In the genomic region with DNA sequence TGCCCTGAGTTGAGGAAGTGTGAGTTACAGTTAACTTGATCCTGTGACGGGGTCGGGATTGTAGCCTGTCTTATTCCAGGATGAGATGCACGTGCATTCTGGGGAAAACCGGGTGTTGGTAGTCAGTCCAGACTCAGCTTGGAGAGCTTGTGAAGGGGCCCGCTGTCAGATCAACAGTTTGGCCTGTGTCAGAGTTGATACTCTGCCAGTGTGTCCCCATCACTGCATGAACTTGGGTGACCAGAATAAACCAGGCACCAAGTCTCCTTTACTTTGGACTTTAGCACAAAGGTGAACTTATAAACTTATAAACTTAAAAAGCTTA, we compare ENCODE assay signal across 8 mouse cellular contexts. TPM values are rescaled to one million over a fixed set of nuclear protein-coding genes. Genes with fewer than 3 reads are reported as not detected.
A peak's percentile ranks its signal among the peaks of the same experiment; 100 is the strongest.
DNase-seq lines count a peak whose midpoint lies in the region; ATAC-seq and TF ChIP-seq lines count a peak whose summit lies in the region.

No protein-coding gene starts in this region.

- H3K4me2 ChIP-seq in intestine, embryonic 15.5 days (replicated peaks), result peak overlapping the region; percentile 96
- H3K4me2 ChIP-seq in midbrain, postnatal 0 days (ENCODE audit: low read depth, low read length, poor library complexity, severe bottlenecking), result peak overlapping the region; percentile 93

- H3K36me3 ChIP-seq in intestine, embryonic 15.5 days, result peaks cover 12% of the 10 kb centered on the region
- peaks cover 8% of the 10 kb centered on the region for H3K36me3 ChIP-seq in midbrain, postnatal 0 days (ENCODE audit: insufficient read depth, low read length)

- 3% methylated on average over 5 of the region's 5 CpGs for WGBS in intestine, embryonic 15.5 days
- WGBS in midbrain, postnatal 0 days, result 1% methylated on average over 5 of the region's 5 CpGs

- H3K4me3 ChIP-seq in cortical plate, adult 2 months (ENCODE audit: insufficient read depth, low read length), result peak overlapping the region; percentile 80
- peak overlapping the region; percentile 93 for H3K4me3 ChIP-seq in intestine, embryonic 15.5 days (replicated peaks)
- peak overlapping the region; percentile 94 for H3K4me3 ChIP-seq in midbrain, postnatal 0 days (ENCODE audit: low read depth, low read length)

- ATAC-seq in intestine, embryonic 15.5 days, result no peak
- no peak for ATAC-seq in midbrain, postnatal 0 days (ENCODE audit: low FRiP score)

- H3K4me1 ChIP-seq in cortical plate, adult 2 months (ENCODE audit: control insufficient read depth, insufficient read depth, low read length), result peaks cover 9% of the 10 kb centered on the region
- peaks cover 30% of the 10 kb centered on the region for H3K4me1 ChIP-seq in intestine, embryonic 15.5 days (replicated peaks)
- peaks cover 18% of the 10 kb centered on the region for H3K4me1 ChIP-seq in midbrain, postnatal 0 days (ENCODE audit: insufficient read depth, low read length)

- TF ChIP-seq CTCF in cortical plate, adult 2 months (IDR thresholded peaks at IDR 0.05; ENCODE audit: extremely low read depth, insufficient read depth, low read length), result no peak
- no peak for TF ChIP-seq CTCF in midbrain, postnatal 0 days (IDR thresholded peaks at IDR 0.05)

- no peak for TF ChIP-seq POLR2A in cortical plate, adult 2 months (IDR thresholded peaks at IDR 0.05; ENCODE audit: extremely low read depth, insufficient read depth, low read length)

- H3K9me3 ChIP-seq in intestine, embryonic 15.5 days, result no peaks in the 10 kb centered on the region
- no peaks in the 10 kb centered on the region for H3K9me3 ChIP-seq in midbrain, postnatal 0 days (ENCODE audit: low read length)

- peak overlapping the region; percentile 84 for H3K9ac ChIP-seq in intestine, embryonic 15.5 days
- peak overlapping the region; percentile 69 for H3K9ac ChIP-seq in midbrain, postnatal 0 days (replicated peaks; ENCODE audit: low read length, poor library complexity, severe bottlenecking)

- H3K27me3 ChIP-seq in intestine, embryonic 15.5 days (replicated peaks), result no peaks in the 10 kb centered on the region
- H3K27me3 ChIP-seq in midbrain, postnatal 0 days (ENCODE audit: insufficient read depth, low read length), result no peaks in the 10 kb centered on the region

- peak; percentile 67 for DNase-seq in kidney, adult 9 months
- no peak for DNase-seq in kidney, postnatal 14 days
- no peak for DNase-seq in midbrain, postnatal 0 days (ENCODE audit: low spot score)
- no peak for DNase-seq in spleen, postnatal 14 days (ENCODE audit: low spot score in 2 of 2)
- no peak for DNase-seq in gastrocnemius, postnatal 14 days
- no peak for DNase-seq in urinary bladder, adult 18-20 months (ENCODE audit: low spot score in 2 of 2)

- intact Hi-C loops in gastrocnemius, postnatal 14 days (cut with DNase I; ENCODE audit: low total_unique reads), result no loop called here

- H3K27ac ChIP-seq in cortical plate, adult 2 months (ENCODE audit: insufficient read depth, low read length), result peak overlapping the region; percentile 43; the same call in 1 of the 2 replicates
- H3K27ac ChIP-seq in intestine, embryonic 15.5 days, result 0 out of 2 replicates have a peak overlapping the region, but pooled peaks have one; percentile 54
- no peak overlapping the region for H3K27ac ChIP-seq in midbrain, postnatal 0 days (ENCODE audit: low read depth, low read length)

RNA-seq across cellular contexts. Expression of a gene that starts 0.8 kb away (rescaled TPM):
- polyA plus RNA-seq in cortical plate, adult 2 months (2012; rRNA removed), result 25.9 and 26.7 TPM in 2 replicates
- polyA plus RNA-seq in intestine, embryonic 15.5 days (2015; fragmentation: Nextera tagmentation; extraction: Ambion mirVana), result 16.0 and 17.0 TPM in 2 replicates
- 23.7 and 27.8 TPM in 2 replicates for total RNA-seq in midbrain, postnatal 0 days (2014; rRNA removed)
- polyA plus RNA-seq in midbrain, postnatal 0 days (2015; fragmentation: Nextera tagmentation; extraction: Ambion mirVana), result 15.2 and 16.5 TPM in 2 replicates
- total RNA-seq in gastrocnemius, postnatal 14 days (2021), result 1 to 10 TPM; 9.3 to 9.6 TPM

RNA-seq across cellular contexts. Expression of a gene that starts 24.2 kb away (rescaled TPM):
- polyA plus RNA-seq in cortical plate, adult 2 months (2012; rRNA removed), result 40.1 and 42.8 TPM in 2 replicates
- polyA plus RNA-seq in intestine, embryonic 15.5 days (2015; fragmentation: Nextera tagmentation; extraction: Ambion mirVana), result 27.2 and 28.3 TPM in 2 replicates
- total RNA-seq in midbrain, postnatal 0 days (2014; rRNA removed), result 163 and 242 TPM in 2 replicates
- 42.0 and 46.2 TPM in 2 replicates for polyA plus RNA-seq in midbrain, postnatal 0 days (2015; fragmentation: Nextera tagmentation; extraction: Ambion mirVana)
- 10 to 100 TPM; 15.1 to 16.8 TPM for total RNA-seq in gastrocnemius, postnatal 14 days (2021)

RNA-seq across cellular contexts. Expression of a gene that starts 24.2 kb away (rescaled TPM):
- polyA plus RNA-seq in cortical plate, adult 2 months (2012; rRNA removed), result 6.6 and 7.4 TPM in 2 replicates
- polyA plus RNA-seq in intestine, embryonic 15.5 days (2015; fragmentation: Nextera tagmentation; extraction: Ambion mirVana), result 0.16 and 0.35 TPM in 2 replicates
- 2.2 and 6.2 TPM in 2 replicates for total RNA-seq in midbrain, postnatal 0 days (2014; rRNA removed)
- polyA plus RNA-seq in midbrain, postnatal 0 days (2015; fragmentation: Nextera tagmentation; extraction: Ambion mirVana), result 0.67 and 0.72 TPM in 2 replicates
- total RNA-seq in gastrocnemius, postnatal 14 days (2021), result under 1 TPM in 1 of 2 experiments, not detected in 1; 0.29 TPM

RNA-seq across cellular contexts. Expression of a gene that starts 29.9 kb away (rescaled TPM):
- polyA plus RNA-seq in cortical plate, adult 2 months (2012; rRNA removed), result 101 and 112 TPM in 2 replicates
- 39.9 and 40.0 TPM in 2 replicates for polyA plus RNA-seq in intestine, embryonic 15.5 days (2015; fragmentation: Nextera tagmentation; extraction: Ambion mirVana)
- 552 and 1,117 TPM in 2 replicates for total RNA-seq in midbrain, postnatal 0 days (2014; rRNA removed)
- 114 and 126 TPM in 2 replicates for polyA plus RNA-seq in midbrain, postnatal 0 days (2015; fragmentation: Nextera tagmentation; extraction: Ambion mirVana)
- total RNA-seq in gastrocnemius, postnatal 14 days (2021), result 1 to 10 TPM; 2.1 to 3.7 TPM

RNA-seq across cellular contexts. Expression of a gene that starts 40.0 kb away (rescaled TPM):
- 567 and 588 TPM in 2 replicates for polyA plus RNA-seq in cortical plate, adult 2 months (2012; rRNA removed)
- 201 and 207 TPM in 2 replicates for polyA plus RNA-seq in intestine, embryonic 15.5 days (2015; fragmentation: Nextera tagmentation; extraction: Ambion mirVana)
- total RNA-seq in midbrain, postnatal 0 days (2014; rRNA removed), result 925 and 964 TPM in 2 replicates
- 700 and 703 TPM in 2 replicates for polyA plus RNA-seq in midbrain, postnatal 0 days (2015; fragmentation: Nextera tagmentation; extraction: Ambion mirVana)
- 100 to 1,000 TPM; 126 to 139 TPM for total RNA-seq in gastrocnemius, postnatal 14 days (2021)
